Mouse (Mus musculus): ENCODE measurements at regions not wholly inside any gene's neighbourhood (a gene's known extent, or its start where the extent isn't known, plus 50 kb on each side); places are given as distances from the start of the nearest gene placed in this dataset.

DNA sequence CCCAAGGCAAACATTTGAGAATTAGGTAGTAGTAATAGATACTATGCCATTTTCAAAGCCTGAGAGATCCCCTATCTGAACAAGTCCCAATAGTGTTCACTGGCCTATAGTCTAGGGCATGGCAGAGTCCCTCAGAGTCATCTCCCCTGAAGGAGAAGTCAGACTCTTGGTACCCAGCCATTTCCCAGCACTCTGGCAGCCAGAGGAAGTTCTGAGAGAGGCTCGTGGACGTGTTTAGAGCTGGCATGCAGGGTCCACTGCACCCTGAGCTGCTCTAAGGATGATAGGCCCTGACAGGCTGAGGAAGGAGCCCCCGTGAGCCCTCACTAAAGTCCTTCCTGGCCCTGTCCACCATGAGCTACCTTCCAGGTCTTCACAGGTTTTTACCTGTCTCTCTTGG lies 99.8 kb downstream of the 3100002H09Rik start:
- TF ChIP-seq EP300 (IDR thresholded peaks at IDR 0.05; ENCODE audit: insufficient read depth, low read depth, low read length) (no peak), POLR2A (IDR thresholded peaks at IDR 0.05; ENCODE audit: insufficient read depth, low read length) (no peak), CTCF (IDR thresholded peaks at IDR 0.05; ENCODE audit: low read depth, low read length) (no peak)

All from ES-Bruce4 (cell line).